Mouse (Mus musculus): ENCODE measurements around the gene Dbp. TPM values are rescaled to one million over a fixed set of nuclear protein-coding genes. Genes with fewer than 3 reads are reported as not detected.
A peak's percentile ranks its signal among the peaks of the same experiment; 100 is the strongest.

Gene Dbp
- polyA plus RNA-seq, 1 experiment from 2014 or later = 4.1 TPM

GRCm38 (mm10) chr7:45715090-45715708 lies 10.3 kb downstream of the Dbp start, which contains the start of gene Rpl18:
Gene Rpl18, plus strand, starts transcription at chr7:45715457.
- H3K9me3 ChIP-seq = no peaks in the 10 kb centered on the region
- no peak within 1 kb of the TSS for H3K27ac ChIP-seq
- H3K4me3 ChIP-seq = peak within 1 kb of the TSS; percentile 74
- H3K4me1 ChIP-seq = peaks cover 44% of the 10 kb centered on the region
- peak within 1 kb of the TSS; percentile 93 for H3K4me2 ChIP-seq (replicated peaks)
- no peaks in the 10 kb centered on the region for H3K27me3 ChIP-seq (replicated peaks)
- peak; percentile 86 for ATAC-seq (ENCODE audit: low FRiP score, low read depth)
- H3K9ac ChIP-seq = peak within 1 kb of the TSS; percentile 69
- H3K36me3 ChIP-seq = peaks cover 44% of the 10 kb centered on the region
- WGBS = 6% methylated on average over 34 of the region's 34 CpGs

GRCm38 (mm10) chr7:45715741-45716459 lies 11.0 kb downstream of the Dbp start:
- Histone ChIP-seq H3K4me3 (peak overlapping the region; percentile 74; the same call in 1 of the 2 replicates), H3K36me3 (peaks cover 45% of the 10 kb centered on the region), H3K27me3 (replicated peaks) (no peaks in the 10 kb centered on the region), H3K4me2 (replicated peaks) (peak overlapping the region; percentile 93), H3K9me3 (no peaks in the 10 kb centered on the region), H3K4me1 (peaks cover 44% of the 10 kb centered on the region), H3K9ac (peak overlapping the region; percentile 48), H3K27ac (no peak overlapping the region)
- ATAC-seq (ENCODE audit: low FRiP score, low read depth) = no peak
- 85% methylated on average over 19 of the region's 19 CpGs for WGBS

- peak overlapping the region; percentile 91; the same call in 1 of the 2 replicates for H3K4me3 ChIP-seq
- 93% methylated on average over 3 of the region's 3 CpGs for whole genome bisulfite sequencing
- no peak overlapping the region for H3K27ac ChIP-seq
- H3K27me3 ChIP-seq (replicated peaks) = no peaks in the 10 kb centered on the region
- peaks cover 45% of the 10 kb centered on the region for H3K36me3 ChIP-seq
- H3K9me3 ChIP-seq = no peaks in the 10 kb centered on the region
- H3K9ac ChIP-seq = no peak overlapping the region
- peak overlapping the region; percentile 93 for H3K4me2 ChIP-seq (replicated peaks)
- no peak for ATAC-seq (ENCODE audit: low FRiP score, low read depth)
- H3K4me1 ChIP-seq = peaks cover 44% of the 10 kb centered on the region
These were observed 11.6 kb downstream of the Dbp start for GRCm38 (mm10) chr7:45716460-45716857.

- ATAC-seq (ENCODE audit: low FRiP score, low read depth) = peak; percentile 25
- Histone ChIP-seq H3K9me3 (no peaks in the 10 kb centered on the region), H3K27me3 (replicated peaks) (no peaks in the 10 kb centered on the region), H3K36me3 (peaks cover 45% of the 10 kb centered on the region), H3K4me3 (peak overlapping the region; percentile 91), H3K9ac (peak overlapping the region; percentile 73), H3K4me2 (replicated peaks) (peak overlapping the region; percentile 93), H3K27ac (peak overlapping the region; percentile 50), H3K4me1 (peaks cover 44% of the 10 kb centered on the region)
- 12% methylated on average over 31 of the region's 31 CpGs for WGBS
These were observed 12.3 kb downstream of the Dbp start for GRCm38 (mm10) chr7:45716952-45717917.

- peak within 1 kb of the TSS; percentile 93 for H3K4me2 ChIP-seq (replicated peaks)
- WGBS = under 1% methylated on average over 41 of the region's 41 CpGs
- no peaks in the 10 kb centered on the region for H3K9me3 ChIP-seq
- peak within 1 kb of the TSS; percentile 67 for H3K27ac ChIP-seq
- peaks cover 44% of the 10 kb centered on the region for H3K4me1 ChIP-seq
- peak within 1 kb of the TSS; percentile 91 for H3K4me3 ChIP-seq
- H3K27me3 ChIP-seq (replicated peaks) = no peaks in the 10 kb centered on the region
- peak; percentile 67 for ATAC-seq (ENCODE audit: low FRiP score, low read depth)
- H3K36me3 ChIP-seq = peaks cover 45% of the 10 kb centered on the region
- H3K9ac ChIP-seq = peak within 1 kb of the TSS; percentile 92
These were observed 13.0 kb downstream of the Dbp start, which contains the start of gene Sphk2 for GRCm38 (mm10) chr7:45717918-45718297. Gene Sphk2, minus strand, starts transcription at chr7:45718002.

GRCm38 (mm10) chr7:45718331-45718730 lies 13.4 kb downstream of the Dbp start:
- peak overlapping the region; percentile 92 for H3K9ac ChIP-seq
- H3K36me3 ChIP-seq = peaks cover 45% of the 10 kb centered on the region
- H3K4me2 ChIP-seq (replicated peaks) = peak overlapping the region; percentile 93
- H3K27ac ChIP-seq = peak overlapping the region; percentile 67
- H3K4me3 ChIP-seq = peak overlapping the region; percentile 91
- H3K9me3 ChIP-seq = no peaks in the 10 kb centered on the region
- H3K4me1 ChIP-seq = peaks cover 44% of the 10 kb centered on the region
- ATAC-seq (ENCODE audit: low FRiP score, low read depth) = no peak; the same call in 1 of the 2 replicates
- WGBS = under 1% methylated on average over 20 of the region's 20 CpGs
- H3K27me3 ChIP-seq (replicated peaks) = no peaks in the 10 kb centered on the region

- Histone ChIP-seq H3K27me3 (replicated peaks) (no peaks in the 10 kb centered on the region), H3K9me3 (no peaks in the 10 kb centered on the region), H3K4me2 (replicated peaks) (peak overlapping the region; percentile 93), H3K4me1 (peaks cover 42% of the 10 kb centered on the region), H3K9ac (peak overlapping the region; percentile 92), H3K4me3 (peak overlapping the region; percentile 91), H3K36me3 (peaks cover 51% of the 10 kb centered on the region), H3K27ac (no peak overlapping the region)
- WGBS = 84% methylated on average over 10 of the region's 10 CpGs
- ATAC-seq (ENCODE audit: low FRiP score, low read depth) = no peak
These were observed 14.3 kb downstream of the Dbp start for GRCm38 (mm10) chr7:45719180-45719579.

GRCm38 (mm10) chr7:45719738-45720412 lies 15.0 kb downstream of the Dbp start:
- ATAC-seq (ENCODE audit: low FRiP score, low read depth) = no peak
- H3K27ac ChIP-seq = no peak overlapping the region
- no peaks in the 10 kb centered on the region for H3K27me3 ChIP-seq (replicated peaks)
- H3K36me3 ChIP-seq = peaks cover 58% of the 10 kb centered on the region
- 92% methylated on average over 16 of the region's 16 CpGs for WGBS
- no peaks in the 10 kb centered on the region for H3K9me3 ChIP-seq
- H3K4me2 ChIP-seq (replicated peaks) = peak overlapping the region; percentile 93
- no peak overlapping the region for H3K4me3 ChIP-seq
- H3K9ac ChIP-seq = 0 out of 2 replicates have a peak overlapping the region, but pooled peaks have one; percentile 92
- H3K4me1 ChIP-seq = peaks cover 35% of the 10 kb centered on the region

GRCm38 (mm10) chr7:45720413-45721233 lies 15.7 kb downstream of the Dbp start, which contains the start of gene Fam83e:
Gene Fam83e, plus strand, starts transcription at chr7:45721212.
- Histone ChIP-seq H3K4me1 (peaks cover 32% of the 10 kb centered on the region), H3K9ac (0 out of 2 replicates have a peak within 1 kb of the TSS, but pooled peaks have one; percentile 92), H3K27me3 (replicated peaks) (no peaks in the 10 kb centered on the region), H3K4me2 (replicated peaks) (no peak within 1 kb of the TSS; the same call in 1 of the 2 replicates), H3K4me3 (no peak within 1 kb of the TSS), H3K36me3 (peaks cover 66% of the 10 kb centered on the region), H3K9me3 (no peaks in the 10 kb centered on the region), H3K27ac (no peak within 1 kb of the TSS)
- no peak for ATAC-seq (ENCODE audit: low FRiP score, low read depth)
- WGBS = 83% methylated on average over 14 of the region's 14 CpGs

- Histone ChIP-seq H3K4me3 (no peak overlapping the region), H3K36me3 (peaks cover 72% of the 10 kb centered on the region), H3K4me2 (replicated peaks) (no peak overlapping the region), H3K27ac (no peak overlapping the region), H3K9me3 (no peaks in the 10 kb centered on the region), H3K4me1 (peaks cover 27% of the 10 kb centered on the region), H3K9ac (no peak overlapping the region), H3K27me3 (replicated peaks) (no peaks in the 10 kb centered on the region)
- no peak for ATAC-seq (ENCODE audit: low FRiP score, low read depth)
- WGBS = 81% methylated on average over 7 of the region's 7 CpGs
These were observed 16.3 kb downstream of the Dbp start for GRCm38 (mm10) chr7:45721234-45721571.
